Comparison of ENCODE assay signal across 8 mouse cellular contexts in genomic region chr2:155929531-155930442, GRCm38 (mm10). TPM values are rescaled to one million over a fixed set of nuclear protein-coding genes. Genes with fewer than 3 reads are reported as not detected.
A peak's percentile ranks its signal among the peaks of the same experiment; 100 is the strongest.
DNase-seq lines count a peak whose midpoint lies in the region; ATAC-seq lines count a peak whose summit lies in the region.

Gene Uqcc1, minus strand, starts transcription at chr2:155930310.

- H3K4me2 ChIP-seq in hindbrain, embryonic 11.5 days (replicated peaks; ENCODE audit: low read depth, low read length), result peak within 1 kb of the TSS; percentile 72

- no peaks in the 10 kb centered on the region for H3K9me3 ChIP-seq in hindbrain, embryonic 11.5 days (ENCODE audit: control insufficient read depth, low read length)

- H3K27ac ChIP-seq in hindbrain, embryonic 11.5 days (ENCODE audit: low read depth, low read length), result peak within 1 kb of the TSS; percentile 77

- H3K36me3 ChIP-seq in hindbrain, embryonic 11.5 days (ENCODE audit: control insufficient read depth, insufficient read depth, low read length), result no peaks in the 10 kb centered on the region

- H3K4me1 ChIP-seq in hindbrain, embryonic 11.5 days (replicated peaks; ENCODE audit: control insufficient read depth, insufficient read depth, low read length), result no peaks in the 10 kb centered on the region

- peak within 1 kb of the TSS; percentile 69 for H3K9ac ChIP-seq in hindbrain, embryonic 11.5 days (ENCODE audit: low read depth, low read length)

- H3K27me3 ChIP-seq in hindbrain, embryonic 11.5 days (ENCODE audit: control insufficient read depth, insufficient read depth, low read length), result no peaks in the 10 kb centered on the region

- peak; percentile 93 for ATAC-seq in hindbrain, embryonic 11.5 days (ENCODE audit: low FRiP score)

- H3K4me3 ChIP-seq in hindbrain, embryonic 11.5 days (ENCODE audit: low read depth, low read length), result peak within 1 kb of the TSS; percentile 72

- WGBS in hindbrain, embryonic 11.5 days, result under 1% methylated on average over 38 of the region's 38 CpGs

- peak; percentile 96 for DNase-seq in MN1 (ENCODE audit: low spot score)
- peak; percentile 94 for DNase-seq in cerebellum, adult 9-10 months
- peak; percentile 93 to 98 for DNase-seq in frontal cortex, adult 2 months (ENCODE audit: extremely low spot score in 1 of 2, low spot score in 1 of 2)
- peak; percentile 92 for DNase-seq in hindbrain, embryonic 11.5 days (ENCODE audit: low spot score)
- DNase-seq in layer of hippocampus, postnatal 10 days (ENCODE audit: low spot score in 2 of 2), result peak; percentile 90 to 92
- DNase-seq in lung, postnatal 10 days, result peak; percentile 96
- DNase-seq in ovary, postnatal 36 days (ENCODE audit: low spot score), result peak; percentile 85
- peak; percentile 92 for DNase-seq in thymus, postnatal 25 days

RNA-seq across cellular contexts. Expression of gene Uqcc1, which starts in this region (rescaled TPM):
- polyA plus RNA-seq in frontal cortex, adult 2 months (2012; rRNA removed), result 58.4 and 65.8 TPM in 2 replicates
- polyA plus RNA-seq in hindbrain, embryonic 11.5 days (2014; fragmentation: Nextera tagmentation; extraction: Ambion mirVana), result 69.6 and 80.8 TPM in 2 replicates
- 10 to 100 TPM; 54.2 to 54.9 TPM for total RNA-seq in layer of hippocampus, postnatal 10 days (2021)

Comparison
In these comparisons a context has a peak if more than half of its experiments do, and no peak if none do; other contexts are left out.
1. Peak in every context shown above with its lines: DNase-seq, ATAC-seq, H3K4me3 ChIP-seq and H3K27ac ChIP-seq.